Mouse (Mus musculus): Measurements from ENCODE around the gene Rps18.

Gene Rps18

DNA sequence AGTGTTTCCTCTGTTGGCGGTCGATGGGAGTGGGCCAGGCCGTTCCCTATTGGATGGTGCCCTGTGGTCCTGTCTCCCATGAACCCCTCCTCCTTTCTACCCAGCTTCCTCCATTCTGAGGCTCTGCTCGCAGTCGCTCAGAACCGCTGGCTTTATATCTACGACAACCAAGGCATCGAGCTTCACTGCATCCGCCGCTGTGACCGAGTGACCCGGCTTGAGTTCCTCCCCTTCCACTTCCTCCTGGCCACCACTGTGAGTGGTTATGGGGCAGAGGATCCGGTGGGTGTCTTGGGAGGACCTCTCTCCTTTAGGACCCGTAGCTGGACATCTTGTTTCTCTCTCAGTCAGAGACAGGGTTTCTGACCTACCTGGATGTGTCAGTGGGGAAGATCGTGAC lies 12.3 kb downstream of the Rps18 start:
- in situ Hi-C loops (cut with MboI): no loop called here

DNA sequence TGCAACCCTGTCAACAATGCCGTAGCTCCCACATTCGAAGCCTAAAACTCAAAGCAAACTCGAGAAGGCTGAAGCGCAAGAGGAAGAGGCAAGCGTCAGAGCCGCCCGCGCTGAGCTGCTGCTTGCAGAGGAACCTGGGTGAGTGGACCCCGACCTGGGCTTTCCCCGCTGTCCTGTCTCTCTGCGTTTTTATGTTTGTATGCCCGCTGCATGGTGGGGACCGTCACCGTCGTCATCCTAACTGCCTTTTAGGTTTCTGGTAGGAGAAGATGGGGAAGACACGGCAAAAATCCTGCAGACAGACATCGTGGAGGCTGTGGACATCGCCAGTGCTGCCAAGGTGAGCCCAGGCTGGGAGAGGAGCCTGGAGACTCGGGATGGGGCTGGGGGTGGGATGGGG lies 14.4 kb downstream of the Rps18 start:
- in situ Hi-C loops (cut with MboI): no loop called here

DNA sequence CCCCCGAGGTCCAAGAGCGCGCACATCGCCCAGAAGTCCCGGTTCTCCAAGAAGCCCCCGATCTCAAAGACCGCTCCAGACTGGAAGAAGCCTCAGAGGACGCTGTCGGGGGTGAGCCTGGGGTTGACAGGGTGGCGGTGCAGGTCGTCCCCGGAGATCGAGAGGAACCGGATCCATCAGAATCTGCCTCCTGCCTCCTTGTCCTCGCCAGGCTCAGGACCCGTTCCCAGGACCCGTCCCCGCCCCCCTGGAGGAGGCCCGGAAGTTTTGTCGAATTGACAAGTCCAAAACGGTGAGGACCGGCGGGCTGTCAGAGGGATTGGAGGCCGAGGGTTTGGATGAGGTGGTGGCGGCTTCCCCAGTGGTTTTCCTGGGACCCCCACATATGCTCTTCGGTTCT lies 14.8 kb downstream of the Rps18 start:
- in situ Hi-C loops (cut with MboI): no loop called here

DNA sequence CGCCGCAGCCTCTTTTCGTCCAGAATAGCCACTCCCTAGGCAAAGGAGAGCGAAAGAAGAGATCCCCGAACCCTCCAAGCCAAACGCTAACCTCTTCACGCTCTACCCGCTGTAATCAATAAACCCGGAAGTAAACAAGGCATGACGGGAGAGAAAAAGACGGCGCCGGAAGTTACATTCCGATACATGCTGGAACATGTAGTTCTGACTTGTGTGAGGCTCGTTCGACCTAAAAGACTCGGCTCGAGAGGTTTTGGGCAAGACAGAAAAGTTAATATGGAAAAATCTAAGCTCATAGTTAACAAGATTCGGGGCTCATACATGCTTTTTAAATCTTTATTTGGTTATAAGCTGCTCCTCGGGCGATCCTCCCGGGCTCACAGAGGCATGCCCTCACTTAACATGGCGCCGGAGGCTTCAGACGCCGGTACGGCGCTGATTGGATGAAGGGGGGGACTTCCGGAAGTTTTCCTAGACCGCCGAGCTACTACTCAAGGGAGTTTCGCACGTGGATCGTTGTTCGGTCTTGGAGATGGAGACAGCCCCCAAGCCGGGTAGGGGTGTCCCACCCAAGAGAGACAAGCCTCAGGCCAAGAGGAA lies 15.5 kb downstream of the Rps18 start, which contains the start of the genes Pfdn6 and Wdr46:
TSS of gene Pfdn6 (minus strand) at position 138 of the 600 bp plus-strand sequence.
TSS of gene Wdr46 (plus strand) at position 455 of the 600 bp plus-strand sequence.
- in situ Hi-C loops (cut with MboI): no loop called here

DNA sequence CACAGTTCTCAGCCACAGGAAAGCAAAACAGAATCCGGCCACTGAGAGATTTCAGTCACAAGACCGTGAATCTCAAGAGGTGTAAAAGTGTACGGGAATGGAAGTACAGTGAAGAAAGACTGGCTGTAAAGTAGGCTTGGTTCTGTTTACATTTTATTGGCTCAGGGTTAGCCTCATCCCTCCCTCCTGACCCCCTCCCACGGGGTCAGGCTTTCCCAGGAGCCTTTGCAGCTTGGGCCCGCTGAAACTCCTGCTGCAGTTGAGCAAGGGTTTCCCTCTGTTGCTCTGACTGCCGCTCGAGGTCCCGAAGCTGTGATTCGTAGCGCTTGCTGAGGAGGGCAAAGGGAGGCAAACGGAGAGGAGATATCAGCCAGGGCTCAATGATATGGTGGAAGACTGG lies 17.0 kb downstream of the Rps18 start:
- in situ Hi-C loops (cut with MboI): no loop called here

DNA sequence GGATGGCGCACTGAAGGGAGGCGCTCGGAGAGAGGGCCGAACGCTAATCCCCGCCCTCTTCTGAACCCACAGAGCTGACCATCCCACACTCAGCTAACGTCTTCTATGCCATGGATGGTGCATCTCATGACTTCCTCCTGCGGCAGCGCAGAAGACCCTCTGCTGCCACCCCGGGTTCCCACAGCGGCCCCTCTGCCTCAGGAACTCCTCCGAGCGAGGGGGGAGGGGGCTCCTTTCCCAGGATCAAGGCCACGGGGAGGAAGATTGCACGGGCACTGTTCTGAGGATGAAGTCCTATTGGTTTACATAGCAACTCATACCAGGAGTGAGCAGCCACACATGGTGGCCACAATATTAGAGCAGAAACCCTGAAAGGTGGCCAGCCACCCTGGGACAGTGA lies 18.8 kb downstream of the Rps18 start:
- in situ Hi-C loops (cut with MboI): no loop called here

DNA sequence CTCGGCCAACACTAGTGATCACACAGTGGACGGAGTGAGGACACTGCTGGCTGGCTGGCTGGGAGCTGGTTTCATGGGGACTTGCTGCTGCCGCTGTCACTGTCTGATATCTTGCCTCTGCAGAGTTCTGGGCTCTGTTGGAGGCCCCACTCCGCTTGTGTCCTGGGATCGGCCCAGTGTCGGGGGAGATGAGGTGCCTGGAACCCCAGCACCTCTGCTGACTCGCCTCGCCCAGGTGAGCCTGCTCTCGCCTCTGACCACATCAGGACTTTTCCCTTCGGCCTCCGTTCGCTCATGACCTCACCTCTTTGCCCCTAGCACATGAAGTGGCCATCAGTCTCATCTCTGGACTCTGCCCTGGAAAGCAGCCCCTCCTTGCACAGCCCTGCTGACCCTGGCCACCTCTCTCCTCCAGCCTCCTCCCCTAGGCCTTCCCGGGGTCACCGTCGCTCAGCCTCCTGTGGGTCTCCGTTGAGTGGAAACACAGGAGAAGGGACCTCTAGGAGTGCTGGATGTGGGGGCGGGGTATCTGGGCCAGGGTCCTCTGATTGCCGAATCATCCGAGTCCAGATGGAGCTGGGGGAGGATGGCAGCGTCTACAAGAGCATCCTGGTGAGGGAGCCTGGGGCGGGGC lies 20.3 kb downstream of the Rps18 start:
- in situ Hi-C loops (cut with MboI): no loop called here

DNA sequence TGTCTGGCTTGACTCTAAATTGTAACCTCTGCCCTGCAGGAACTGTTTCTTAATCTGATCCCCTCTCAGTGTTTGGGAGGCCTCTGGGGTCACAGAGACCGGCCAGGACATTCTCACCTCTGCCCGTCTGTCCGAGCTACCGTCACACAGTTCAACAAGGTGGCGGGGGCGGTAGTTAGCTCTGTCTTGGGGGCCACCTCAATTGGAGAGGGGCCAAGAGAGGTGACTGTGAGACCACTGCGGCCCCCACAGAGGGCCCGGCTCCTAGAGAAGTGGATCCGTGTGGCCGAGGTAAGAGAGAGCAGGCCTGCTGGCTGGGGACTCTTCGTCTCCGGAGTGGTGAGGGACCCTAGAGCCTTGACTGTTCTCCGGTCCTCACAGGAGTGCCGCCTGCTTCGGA lies 22.8 kb downstream of the Rps18 start:
- in situ Hi-C loops (cut with MboI): no loop called here

DNA sequence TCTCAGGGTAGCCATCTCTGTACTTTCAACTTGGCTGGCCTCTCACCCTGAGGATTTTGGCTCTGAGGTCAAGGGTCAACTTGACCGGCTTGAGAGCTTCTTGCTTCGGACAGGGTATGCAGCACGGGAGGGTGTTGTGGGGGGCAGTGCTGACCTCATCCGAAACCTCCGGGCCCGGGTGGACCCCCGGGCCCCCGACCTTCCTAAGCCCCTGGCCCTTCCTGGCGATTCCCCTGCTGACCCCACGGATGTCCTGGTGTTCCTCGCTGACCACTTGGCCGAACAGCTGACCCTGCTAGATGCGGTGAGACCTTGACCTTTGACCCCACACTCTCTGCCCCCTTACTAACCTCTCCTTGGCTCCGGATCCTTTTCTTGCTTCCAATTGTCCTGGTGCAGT lies 23.4 kb downstream of the Rps18 start:
- in situ Hi-C loops (cut with MboI): no loop called here

DNA sequence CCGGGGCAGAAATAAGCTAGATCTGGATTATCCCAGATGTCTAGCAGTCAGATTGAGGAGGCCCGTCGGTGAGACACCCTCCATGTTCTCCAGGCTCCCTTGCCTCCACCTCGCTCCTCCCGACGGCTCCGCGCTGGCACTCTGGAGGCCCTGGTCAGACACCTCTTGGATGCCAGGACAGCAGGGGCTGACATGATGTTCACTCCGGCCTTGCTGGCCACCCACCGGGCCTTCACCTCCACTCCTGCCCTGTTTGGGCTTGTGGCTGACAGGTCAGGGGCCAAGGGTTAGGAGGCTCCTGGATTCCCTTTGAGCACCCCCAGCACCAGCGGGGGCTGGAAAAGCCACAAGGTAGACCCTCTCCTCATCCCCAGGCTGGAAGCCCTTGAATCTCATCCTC lies 23.9 kb downstream of the Rps18 start:
- in situ Hi-C loops (cut with MboI): no loop called here

DNA sequence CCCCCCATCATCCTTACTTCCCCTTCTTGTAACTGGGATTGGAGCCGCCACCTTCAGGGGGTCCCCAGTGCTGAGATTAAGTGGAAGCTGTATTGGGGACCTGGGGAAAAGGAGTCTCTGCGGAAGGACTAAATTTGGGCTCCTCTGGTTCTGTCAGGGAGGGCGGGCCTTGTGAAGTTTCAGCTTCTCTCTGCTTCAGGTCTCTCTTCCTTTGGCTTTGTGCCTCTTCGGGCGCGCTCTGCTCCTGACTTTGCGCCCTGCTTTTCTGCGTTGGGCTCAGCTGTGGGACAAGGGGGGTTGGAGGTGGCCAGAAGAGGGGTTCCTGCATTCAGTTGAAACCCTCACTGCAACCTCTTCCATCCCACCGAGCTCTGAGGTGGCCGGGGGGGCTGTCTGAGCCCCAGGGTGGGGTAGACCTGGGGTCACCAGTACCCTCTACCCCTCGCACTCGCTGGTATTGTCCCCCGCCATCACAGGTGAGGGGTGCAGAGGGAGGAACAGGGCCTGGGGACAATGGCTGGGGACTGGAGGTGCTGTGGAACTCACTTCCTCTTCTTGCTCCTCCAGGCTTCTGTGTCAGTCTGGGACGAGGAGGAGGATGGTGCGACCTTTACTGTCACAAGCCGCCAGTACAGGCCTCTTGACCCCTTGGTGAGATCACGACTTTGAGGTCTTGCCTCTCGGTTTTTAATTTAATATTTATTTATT lies 24.5 kb downstream of the Rps18 start:
- in situ Hi-C loops (cut with MboI): no loop called here

DNA sequence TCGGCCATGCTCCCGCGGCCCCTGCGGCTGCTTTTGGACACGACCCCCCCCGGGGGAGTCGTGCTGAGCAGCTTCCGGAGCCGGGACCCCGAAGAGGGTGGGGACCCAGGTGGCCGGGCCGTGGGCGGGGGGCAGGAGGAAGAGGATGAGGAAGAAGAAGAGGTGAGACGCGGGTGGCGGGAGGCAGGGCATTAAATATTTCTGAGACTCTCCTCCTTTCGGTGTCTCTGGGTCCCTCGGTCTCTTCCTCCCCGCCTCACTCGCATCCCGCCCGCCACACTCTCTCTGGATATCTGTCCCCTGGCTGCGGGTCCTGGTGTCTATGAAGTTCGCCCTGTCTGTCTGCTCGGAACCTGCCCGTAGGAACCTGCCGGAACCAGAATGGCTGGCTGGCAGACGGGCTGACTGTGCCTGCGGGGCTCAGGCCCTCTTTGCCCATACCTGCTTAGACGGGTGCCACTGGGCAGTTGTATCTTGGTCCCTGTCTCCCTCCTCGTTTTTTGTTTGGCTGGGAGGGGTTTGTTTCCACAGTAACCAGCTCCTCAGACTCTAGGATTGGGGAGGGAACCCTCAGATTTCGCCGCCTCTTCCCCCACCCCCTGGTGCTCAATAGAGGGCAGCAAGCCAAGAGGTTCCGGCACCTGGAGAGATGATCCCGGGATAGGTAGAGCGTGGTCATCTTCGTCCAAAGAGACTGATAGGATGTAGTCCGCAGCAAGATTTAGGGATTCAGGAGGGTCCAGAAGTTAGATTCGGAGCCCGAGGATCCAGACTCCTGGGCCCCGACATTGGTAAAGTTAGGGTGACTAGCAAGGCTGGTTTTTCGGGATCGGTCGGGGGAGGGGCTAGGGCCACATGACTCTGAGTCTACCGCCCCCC lies 25.3 kb downstream of the Rps18 start:
- in situ Hi-C loops (cut with MboI): no loop called here

DNA sequence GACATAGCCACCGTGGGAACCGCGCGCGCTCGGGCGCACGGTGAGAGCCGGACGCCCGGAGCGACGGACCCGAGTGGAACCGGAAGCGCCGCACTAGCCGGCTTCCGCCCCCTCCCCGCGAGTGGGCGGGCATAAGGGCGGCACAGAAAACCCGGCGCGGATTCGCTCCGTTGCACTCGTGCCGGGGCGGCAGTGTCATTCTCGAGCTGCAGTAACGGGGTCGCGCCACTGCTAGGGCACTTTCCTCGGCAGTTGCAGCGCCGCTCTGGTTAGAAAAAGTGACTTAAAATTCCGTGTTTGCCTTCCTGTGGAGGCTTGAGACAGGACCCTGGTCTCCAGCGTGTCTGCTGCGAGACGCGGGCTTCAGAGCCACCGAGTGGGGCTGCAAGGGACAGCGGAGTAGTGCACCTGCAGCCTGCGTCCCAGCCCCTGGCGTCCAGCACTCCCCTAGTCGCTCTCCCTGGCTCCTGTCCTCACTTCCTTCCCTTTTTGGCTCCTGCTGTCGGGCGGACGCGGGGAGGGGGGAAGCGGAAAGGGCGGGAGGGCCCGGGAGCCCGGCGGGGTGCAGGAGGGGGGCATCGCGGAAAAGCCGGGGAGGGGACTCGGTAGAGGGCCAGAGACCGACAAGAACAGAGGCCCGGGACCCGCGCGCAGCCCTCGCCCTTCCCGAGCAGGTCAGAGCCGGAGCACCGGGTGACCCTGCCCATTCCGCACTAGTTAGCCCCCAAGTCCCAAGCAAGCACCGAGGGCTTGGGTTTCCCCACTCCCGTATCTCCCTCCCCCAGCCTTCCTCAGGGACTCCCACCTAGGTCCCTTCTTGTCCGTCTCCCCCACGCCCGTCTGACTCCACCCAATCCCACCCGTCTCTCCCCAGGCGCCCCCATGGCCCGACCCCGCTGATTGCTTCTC lies 26.2 kb downstream of the Rps18 start, which contains the start of gene Rgl2:
TSS of gene Rgl2 (plus strand) at position 173 of the 909 bp plus-strand sequence.
- in situ Hi-C loops (cut with MboI): no loop called here

DNA sequence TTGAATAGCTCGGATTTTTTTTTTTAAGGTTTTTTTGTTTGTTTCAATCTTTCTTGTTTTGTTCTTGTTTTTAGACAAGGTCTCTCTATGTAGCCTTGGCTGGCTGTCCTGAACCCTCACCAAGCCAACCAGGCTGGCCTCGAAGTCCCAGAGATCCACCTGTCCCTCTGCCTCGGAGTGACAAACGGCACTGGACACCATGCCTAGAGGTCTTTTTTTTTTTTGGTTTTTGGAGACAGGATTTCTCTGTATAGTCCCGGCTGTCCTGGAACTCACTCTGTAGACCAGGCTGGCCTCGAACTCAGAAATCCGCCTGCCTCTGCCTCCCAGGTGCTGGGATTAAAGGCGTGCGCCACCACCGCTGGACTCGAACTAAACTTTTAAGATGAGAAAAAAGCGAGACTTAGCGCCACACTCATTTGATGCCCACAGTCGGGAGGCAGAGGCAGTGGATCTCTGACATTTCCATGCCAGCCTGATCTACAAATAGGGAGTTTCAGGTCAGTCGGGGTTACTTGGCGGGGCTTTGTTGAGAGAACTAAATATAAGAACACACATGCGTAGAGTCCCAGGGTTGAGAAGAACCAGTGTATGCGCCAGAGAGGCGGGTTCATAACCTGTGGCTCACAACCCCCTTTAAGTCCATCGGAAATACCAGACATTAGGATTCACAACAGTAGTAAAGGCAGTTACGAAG lies 27.4 kb downstream of the Rps18 start:
- in situ Hi-C loops (cut with MboI): no loop called here

DNA sequence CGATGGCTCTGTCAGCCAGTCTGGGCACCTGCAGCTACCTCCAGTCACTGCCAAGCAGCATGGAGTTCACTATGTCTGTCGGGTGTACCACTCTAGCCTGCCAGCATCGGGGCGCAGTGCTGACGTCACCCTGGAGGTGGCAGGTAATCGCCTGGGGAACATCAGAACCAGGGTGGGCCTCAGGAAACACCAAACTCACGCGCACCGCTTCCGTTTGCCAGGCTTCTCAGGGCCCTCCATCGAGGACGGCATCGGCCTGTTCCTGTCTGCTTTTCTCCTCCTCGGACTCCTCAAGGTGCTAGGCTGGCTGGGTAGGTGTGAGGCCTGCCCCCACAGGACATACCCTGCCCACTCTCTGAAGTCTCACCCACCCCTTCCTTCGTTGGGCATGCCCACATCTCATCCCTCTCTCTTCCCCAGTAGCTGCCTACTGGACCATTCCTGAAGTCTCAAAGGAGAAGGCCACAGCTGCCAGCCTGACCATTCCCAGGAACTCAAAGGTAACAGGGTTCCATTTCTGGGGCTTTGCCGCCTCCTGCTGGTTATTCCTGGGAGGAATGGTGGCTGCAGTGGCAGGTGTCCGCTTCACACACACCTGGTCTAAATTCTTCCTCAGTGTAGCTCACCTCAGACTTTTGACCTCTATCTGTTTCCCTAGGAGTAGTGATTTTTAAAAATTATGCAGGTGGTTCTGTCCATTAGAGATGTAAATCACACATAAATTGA lies 29.4 kb downstream of the Rps18 start:
- in situ Hi-C loops (cut with MboI): no loop called here

DNA sequence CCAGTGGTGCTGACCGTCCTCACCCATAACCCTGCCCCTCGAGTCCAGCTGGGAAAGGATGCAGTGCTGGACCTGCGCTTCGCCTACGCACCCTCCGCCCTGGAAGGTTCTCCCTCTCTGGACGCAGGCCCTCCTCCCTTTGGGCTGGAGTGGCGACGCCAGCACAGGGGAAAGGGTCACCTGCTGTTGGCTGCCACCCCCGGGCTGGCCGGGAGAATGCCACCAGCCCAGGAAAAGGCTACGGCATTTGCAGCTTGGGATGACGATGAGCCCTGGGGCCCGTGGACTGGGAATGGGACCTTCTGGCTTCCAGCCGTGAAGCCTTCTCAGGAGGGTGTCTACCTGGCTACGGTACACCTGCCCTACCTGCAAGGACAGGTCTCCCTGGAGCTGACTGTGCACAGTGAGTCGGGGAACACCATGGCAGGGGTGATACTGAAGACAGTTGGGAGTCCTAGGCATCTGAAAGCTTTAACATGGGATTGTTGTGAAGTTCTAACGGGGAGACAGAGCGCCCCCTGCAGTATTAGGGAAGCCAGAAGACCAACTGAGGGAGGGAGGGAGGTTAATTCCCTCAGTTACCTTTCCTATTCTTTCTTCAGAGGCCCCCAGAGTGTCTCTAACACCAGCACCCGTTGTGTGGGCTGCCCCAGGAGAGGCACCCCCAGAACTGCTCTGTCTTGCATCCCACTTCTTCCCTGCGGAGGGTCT lies 30.2 kb downstream of the Rps18 start:
- in situ Hi-C loops (cut with MboI): no loop called here

DNA sequence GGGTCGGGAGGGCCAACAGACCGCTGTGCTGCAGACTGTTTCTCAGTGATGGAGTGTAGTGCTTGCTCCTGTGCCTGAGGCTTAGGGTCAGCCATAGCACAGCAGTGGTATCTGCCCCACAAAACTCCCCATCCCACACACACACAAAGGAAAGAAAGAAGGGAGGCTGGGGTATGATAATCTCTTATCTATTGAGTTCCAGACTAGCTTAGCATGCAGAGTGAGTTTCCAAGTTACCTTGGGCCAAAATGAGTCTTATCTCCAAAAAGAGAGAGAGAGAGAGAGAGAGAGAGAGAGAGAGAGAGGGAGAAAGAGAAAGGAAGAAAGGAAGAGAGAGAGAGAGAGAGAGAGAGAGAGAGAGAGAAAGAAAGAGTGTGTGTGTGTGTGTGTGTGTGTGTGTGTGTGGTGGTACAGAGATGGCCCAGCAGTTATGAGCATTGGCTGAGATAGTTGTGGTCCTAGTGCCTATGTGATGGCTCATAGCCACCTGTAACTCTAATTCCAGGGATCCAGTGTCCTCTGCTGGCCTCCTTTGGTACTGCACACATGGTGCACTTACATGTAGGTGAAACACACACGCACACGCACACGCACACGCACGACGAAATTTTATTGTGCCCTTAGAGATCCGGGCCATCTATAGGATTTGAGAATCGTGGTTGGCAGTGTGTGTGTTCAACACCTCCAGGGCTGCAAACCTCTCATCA lies 31.1 kb downstream of the Rps18 start:
- in situ Hi-C loops (cut with MboI): no loop called here

DNA sequence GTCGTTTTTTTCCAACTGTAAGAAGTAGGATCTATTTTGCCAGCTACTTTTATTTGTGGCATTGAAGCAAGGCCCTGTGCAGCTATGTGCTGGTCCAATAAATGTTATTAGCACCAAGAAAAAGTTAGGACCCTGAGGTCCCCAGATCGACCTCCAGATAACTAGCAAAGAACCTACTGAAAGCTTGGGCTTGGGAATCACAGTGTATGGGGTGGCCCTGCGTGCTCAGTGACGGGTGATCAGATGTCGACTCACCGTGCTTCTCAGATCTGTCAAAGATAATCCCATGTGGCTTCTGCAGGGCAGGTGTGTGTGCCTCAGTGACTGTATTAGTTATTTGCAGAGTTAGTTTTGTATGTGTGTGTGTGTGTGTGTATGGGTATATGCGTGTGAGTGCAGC lies 34.4 kb downstream of the Rps18 start:
- in situ Hi-C loops (cut with MboI): no loop called here
